Mouse (Mus musculus): ENCODE results near the gene C2.

Gene C2

DNA sequence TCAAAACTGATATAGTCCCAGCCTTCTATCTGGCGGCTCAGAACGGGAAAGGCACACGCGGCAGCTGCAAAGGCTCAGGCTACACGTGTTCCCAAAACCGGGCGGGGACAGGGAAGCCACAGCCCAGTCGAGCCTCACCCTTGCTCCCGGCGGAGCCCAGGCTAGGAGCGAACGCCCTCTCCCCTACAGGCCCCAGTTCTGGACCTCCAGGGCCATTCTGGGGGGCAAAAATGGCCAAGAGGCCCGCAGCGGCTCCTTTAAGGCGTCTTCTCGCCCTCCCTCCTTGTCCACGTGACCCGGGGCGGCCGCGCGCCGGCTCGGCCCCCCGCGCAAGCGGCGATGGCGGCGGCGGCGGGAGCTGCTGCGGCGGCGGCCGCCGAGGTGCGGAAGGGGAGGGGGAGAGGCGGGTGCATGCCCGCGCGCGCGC is at the start of gene C2, which contains the start of gene Ehmt2:
C2 (minus strand) TSS at position 106 of the 427 bp plus-strand sequence.
Ehmt2 (plus strand) TSS at position 310 of the 427 bp plus-strand sequence.
- peak; percentile 41 to 57 for DNase-seq (ENCODE audit: low read depth in 2 of 2, low spot score in 2 of 2)

DNA sequence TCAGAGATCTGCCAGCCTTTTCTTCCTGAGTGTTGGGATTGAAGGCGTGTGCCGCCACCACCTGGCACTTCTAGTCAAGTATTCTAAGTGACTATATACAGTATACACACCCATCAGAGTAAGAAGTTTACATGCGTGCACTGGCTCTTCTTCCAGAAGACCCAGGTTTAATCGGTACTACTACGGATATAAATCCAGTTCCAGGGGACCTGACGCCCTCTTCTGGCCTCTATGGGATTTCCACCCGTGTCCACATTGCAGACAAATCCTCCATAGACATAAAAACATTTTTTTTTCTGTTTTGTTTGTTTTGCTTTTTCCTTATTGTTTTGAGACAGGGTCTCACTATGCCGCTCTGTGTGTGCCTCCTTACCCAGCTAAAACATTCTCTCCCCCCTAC is 49.5 kb upstream of the C2 start:
- peak in 1 of 2 experiments; percentile 19 for DNase-seq (ENCODE audit: low read depth in 2 of 2, low spot score in 2 of 2)

DNA sequence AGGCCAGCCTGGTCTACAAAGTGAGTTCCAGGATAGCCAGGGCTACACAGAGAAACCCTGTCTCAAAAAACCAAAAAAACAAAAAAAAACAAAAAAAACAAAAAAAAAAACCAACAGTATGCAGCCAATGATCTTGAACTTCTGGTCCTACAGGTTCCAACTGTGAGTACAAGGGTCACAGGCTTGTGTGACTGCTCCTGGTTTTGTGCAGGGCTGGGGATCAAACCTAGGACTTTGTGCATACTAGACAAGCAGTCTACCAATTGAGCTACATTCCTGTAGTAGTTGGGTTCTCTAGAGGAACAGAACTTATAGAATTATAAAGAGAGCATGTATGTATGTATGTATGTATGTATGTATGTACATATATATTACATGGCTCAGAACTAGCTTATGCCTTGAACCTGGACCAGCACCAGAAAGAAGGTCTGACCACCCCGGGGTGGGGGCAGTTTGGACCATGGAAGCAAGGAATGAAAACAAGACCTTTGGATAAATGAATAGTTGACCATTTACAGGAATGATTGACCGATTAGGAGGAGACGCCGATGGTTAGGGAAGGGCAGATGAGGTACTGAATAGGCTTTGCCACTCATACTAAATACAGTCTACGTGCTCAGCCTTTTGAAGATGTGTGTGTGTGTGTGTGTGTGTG is 48.5 kb upstream of the C2 start:
- DNase-seq (ENCODE audit: low read depth in 2 of 2, low spot score in 2 of 2), result no peak

DNA sequence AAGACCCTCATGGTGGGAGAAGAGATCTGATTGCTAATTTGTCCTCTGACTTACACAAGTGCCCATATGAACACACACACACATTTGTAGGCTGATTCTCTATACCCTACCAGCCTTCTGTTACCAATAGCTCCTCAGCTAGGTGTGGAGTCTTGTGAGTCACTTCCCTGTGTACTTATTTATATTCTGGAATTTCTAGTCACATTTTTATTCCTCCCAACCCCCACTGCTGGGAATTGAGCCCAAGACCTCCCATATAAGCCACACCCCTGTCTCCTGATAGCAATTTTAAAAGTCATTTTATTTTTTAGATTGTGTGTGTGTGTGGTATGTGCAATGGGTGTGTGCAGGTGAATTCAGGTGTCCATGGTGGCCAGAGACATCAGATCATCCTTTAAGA is 46.3 kb upstream of the C2 start:
- DNase-seq (ENCODE audit: low read depth in 2 of 2, low spot score in 2 of 2), result no peak

DNA sequence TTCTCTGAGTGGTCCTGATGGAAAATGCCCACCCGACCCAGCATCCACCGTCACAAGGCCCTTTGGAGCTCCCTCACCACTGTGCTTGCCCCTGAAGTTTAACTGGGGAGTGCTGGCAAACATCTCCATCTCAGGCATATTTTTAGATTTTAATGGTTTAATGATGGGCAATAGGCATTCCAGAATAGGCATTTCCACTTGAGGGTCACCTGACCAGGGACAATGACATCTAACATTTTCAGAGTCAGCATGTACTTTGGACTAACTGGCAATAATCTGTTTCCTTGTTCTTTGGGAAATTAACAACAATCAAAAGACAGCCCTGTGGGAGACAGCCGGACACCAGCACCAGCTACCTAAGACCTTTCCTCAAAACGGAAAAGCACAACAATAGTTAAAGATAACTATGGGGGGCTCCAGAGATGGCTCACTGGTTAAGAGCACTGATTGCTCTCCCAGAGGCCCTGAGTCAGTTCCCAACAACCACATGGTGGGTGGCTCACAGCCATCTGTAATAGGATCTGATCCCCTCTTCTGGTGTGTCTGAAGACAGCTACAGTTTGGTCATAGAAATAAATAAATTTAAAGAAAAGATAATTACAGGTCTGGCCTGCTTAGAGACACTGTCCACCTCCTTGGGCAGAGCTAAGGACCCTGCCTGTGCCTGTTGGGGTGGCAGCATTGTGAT is 45.2 kb upstream of the C2 start:
- DNase-seq (ENCODE audit: low read depth in 2 of 2, low spot score in 2 of 2), result no peak

DNA sequence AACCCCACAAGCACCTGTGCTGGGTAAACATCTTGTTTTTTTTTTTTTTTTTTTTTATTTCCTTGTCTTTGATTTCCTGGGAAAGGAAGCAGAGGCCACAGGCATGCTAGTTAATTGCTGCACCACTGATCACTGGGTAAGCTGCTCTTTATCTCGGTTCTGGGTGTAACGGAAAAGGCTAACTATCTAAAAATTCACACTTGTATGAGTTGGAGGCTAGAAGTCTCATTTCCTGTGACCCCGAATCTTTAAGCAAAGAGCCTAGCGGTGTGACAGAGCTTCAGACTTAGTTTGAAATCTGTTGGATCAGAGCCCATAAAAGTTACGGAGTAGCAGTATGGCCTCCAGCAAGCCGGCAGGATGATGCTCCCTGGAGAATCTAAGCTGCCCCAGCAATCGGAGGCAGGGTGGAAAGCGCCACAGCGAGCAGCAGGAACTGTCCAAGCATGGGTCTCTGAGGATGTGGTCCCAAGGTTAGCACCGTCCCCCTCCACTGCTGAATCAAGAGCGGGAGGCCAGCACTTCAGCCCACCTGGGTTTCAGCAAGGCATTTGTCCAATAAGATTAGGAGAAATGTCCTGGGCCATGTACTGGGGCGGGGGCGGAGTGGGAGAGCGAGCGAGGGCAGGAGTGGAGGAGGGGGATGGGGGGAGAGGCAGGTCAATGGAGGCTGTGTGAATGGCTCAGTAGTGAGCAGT is 43.4 kb upstream of the C2 start:
- DNase-seq (ENCODE audit: low read depth in 2 of 2, low spot score in 2 of 2), result no peak

DNA sequence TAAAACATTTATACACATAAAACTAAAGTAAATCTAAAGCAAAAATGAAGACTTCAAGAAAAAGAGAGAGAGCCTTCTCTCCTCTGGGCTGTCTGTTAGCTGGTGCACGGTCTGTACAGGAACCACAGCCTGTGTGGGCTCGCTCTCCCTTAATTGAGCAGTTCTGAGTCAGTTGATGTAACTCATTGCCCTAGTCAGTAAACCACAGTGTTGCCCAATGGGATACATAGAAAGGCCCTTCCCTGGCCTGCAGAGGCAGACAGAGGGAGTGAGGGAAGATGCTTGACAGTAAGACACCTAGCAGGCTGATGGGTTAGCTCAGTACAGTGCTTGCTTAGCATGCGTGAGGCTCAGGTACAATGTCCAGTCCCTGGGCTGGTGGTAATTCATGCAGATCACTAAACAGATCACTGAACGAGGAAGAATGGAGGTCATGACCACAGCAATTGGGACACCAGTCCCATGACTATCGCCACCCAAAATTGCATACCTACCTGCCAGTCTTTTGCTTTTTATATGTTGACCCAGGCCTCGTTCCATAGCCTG is 40.0 kb upstream of the C2 start:
- no peak for DNase-seq (ENCODE audit: low read depth in 2 of 2, low spot score in 2 of 2)

DNA sequence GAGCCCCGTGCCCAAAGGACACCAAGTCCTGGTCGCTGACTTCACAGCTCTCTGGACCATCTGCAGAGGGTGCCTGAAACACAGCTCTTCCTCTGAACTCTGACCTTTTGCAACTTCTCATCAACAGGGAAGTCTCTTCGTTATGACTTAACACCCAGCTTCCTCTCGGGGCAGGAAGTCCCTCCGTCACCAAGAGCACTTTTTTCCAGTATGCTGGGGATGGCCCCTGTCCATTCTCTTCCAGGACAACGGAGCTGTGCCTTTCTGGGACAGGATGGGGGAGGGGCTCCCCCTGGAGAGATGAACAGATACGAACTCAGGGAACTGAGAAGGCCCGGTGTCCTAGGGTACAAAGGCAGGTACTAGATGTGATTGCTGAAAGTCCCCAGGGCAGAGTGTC is 36.8 kb upstream of the C2 start:
- DNase-seq (ENCODE audit: low read depth in 2 of 2, low spot score in 2 of 2), result no peak

DNA sequence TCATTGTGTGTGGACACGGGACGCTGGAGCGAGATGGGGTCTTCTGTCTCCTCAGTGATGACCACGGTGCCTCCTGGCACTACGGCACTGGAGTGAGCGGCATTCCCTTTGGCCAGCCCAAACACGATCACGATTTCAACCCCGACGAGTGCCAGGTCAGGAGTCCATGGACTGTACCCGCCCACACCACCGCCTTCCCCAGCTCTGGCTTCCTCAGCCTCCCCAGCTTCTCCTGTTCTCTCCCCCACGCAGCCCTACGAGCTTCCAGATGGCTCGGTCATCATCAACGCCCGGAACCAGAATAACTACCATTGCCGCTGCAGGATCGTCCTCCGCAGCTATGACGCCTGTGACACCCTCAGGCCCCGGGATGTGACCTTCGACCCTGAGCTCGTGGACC is 36.0 kb upstream of the C2 start:
- no peak for DNase-seq (ENCODE audit: low read depth in 2 of 2, low spot score in 2 of 2)

DNA sequence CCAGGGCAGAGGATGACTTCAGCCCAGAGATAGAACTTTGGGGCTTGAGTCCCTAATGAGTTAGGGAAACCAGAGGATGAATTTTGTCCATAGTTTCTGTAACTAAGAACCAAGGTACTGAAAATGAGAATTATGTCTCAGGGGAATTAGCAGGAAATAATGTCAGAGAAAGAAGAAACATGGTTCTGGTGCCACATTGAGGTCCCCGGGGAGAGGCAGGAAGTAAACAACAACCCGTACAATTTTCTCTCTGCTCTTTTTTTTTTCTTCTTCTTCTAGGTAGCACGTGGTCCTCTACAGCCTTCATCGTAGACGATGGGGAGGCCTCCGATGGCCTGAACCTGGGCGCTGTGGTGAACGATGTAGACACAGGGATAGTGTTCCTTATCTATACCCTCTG is 34.2 kb upstream of the C2 start:
- peak in 1 of 2 experiments; percentile 27 for DNase-seq (ENCODE audit: low read depth in 2 of 2, low spot score in 2 of 2)

DNA sequence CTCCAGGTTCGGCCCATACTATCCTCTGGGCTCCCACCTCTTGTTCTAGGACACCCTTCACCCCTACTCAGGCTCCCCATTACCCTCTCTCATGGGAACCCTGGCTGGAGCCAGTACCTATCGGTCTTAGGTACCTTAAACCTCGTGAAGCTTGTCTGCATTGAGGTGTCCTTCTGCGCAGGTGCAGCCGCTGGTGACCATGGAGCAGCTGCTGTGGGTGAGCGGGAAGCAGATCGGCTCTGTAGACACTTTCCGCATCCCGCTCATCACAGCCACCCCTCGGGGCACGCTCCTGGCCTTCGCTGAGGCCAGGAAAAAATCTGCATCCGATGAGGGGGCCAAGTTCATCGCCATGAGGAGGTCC is 33.7 kb upstream of the C2 start:
- DNase-seq (ENCODE audit: low read depth in 2 of 2, low spot score in 2 of 2), result peak; percentile 28 to 49

DNA sequence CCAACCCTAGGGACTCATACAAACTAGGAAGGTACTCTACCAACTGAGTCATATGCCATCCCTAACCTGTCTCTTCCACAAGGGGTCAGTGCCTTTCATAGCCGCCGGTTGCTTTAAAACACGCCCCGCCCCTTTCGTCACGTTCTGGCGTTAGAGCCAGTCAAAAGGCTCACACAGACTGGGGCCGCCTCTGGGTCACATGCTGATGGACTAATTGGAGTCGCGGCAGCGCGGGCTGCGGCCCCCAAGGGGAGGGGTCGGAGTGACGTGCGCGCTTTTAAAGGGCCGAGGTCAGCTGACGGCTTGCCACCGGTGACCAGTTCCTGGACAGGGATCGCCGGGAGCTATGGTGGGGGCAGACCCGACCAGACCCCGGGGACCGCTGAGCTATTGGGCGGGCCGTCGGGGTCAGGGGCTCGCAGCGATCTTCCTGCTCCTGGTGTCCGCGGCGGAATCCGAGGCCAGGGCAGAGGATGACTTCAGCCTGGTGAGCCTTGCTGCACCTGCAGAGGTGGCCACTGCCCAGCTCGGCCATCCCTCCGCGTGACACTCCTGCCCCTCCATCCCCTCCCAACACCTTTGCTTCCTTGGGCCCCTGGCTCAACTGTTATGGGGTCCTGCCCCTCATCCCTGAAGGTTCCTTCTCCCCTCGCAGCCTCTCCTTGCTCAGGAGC is 33.1 kb upstream of the C2 start, which contains the start of gene Neu1:
Neu1 (plus strand) TSS at position 193 of the 674 bp plus-strand sequence.
- DNase-seq (ENCODE audit: low read depth in 2 of 2, low spot score in 2 of 2), result peak; percentile 91 to 93

DNA sequence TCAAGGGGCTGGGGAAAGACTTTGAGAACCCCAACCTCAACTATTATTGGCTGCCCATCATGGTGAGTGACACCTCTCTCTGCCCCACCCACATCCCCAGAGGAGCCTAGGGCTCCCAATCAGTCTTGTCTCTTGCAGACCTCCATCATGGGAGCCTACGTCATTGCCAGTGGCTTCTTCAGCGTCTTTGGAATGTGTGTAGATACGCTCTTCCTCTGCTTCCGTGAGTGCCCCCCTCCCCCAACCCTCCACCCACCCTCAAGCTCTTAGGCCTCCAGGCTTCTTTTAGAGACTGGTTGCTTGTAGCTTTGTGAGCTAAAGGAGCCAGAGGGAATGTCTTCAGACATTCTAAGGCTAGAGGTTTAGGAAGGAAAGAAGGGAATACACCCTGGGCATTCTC is 30.8 kb upstream of the C2 start:
- DNase-seq (ENCODE audit: low read depth in 2 of 2, low spot score in 2 of 2), result no peak

DNA sequence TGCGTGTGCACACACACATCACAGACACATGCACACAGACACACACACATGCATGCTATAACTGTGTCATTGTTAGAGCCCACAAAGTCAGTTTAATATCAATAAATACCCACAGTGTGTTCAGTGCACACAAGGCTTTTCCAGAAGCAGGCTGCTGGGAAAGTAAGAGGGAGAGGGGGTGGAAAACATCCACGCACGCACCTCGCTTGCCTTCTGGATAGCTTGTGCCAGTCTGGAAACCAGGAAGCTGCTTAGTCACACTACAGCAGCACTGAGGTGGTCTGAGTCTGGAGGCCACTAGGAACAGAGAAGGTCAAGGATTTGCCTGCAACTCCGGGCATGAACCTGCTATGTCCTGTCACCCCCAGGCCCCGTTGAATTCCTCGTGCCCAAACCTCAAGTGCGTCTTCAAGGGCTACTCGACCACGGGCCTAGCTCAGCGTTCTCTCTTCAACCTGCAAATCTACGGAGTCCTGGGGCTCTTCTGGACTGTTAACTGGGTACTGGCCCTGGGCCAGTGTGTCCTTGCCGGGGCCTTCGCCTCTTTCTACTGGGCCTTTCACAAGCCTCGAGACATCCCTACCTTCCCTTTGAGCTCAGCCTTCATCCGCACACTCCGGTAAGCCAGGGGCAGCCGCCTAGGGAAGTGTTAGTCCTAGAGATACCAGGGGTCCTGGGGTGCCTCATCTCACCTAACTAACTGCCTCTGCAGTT is 29.4 kb upstream of the C2 start:
- DNase-seq (ENCODE audit: low read depth in 2 of 2, low spot score in 2 of 2), result no peak

DNA sequence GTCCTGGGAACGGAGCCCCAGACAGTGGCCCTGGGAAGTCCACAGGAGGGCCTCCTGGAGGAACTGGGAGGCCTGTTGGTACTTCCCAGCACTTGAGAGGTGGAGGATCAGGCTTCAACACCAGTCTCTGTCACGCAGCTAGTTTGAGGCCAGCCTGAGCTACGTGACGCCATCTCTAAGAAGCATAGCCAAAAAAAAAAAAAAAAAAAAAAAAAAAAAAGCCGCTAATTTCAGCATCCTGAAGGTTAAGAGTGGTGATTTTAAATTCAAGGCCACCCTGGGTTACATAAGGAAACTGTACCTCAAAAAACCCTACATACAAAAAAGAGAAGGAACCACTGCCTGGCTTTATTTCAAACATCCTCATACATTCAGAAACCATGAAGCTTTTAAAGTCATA is 26.2 kb upstream of the C2 start:
- DNase-seq (ENCODE audit: low read depth in 2 of 2, low spot score in 2 of 2), result no peak

DNA sequence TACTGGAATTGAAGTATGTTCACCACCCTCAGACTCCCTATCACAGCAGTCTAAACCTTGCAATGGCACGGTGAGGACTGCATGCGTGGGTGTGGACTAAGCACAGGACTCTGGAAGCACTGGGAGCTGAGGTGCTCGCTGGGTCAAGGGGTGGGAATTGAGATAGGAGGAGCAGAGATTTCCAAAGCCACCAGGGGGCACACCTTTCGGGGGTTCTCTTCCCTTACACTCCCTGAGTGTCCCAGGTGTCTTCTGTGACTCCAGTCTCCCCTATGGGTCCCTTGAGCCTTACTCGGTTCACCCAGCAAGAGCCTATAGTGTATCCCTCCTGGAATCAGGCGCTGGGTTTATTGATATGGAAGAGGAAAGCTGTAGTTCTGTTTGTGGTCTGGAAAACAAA is 24.9 kb upstream of the C2 start:
- no peak for DNase-seq (ENCODE audit: low read depth in 2 of 2, low spot score in 2 of 2)

DNA sequence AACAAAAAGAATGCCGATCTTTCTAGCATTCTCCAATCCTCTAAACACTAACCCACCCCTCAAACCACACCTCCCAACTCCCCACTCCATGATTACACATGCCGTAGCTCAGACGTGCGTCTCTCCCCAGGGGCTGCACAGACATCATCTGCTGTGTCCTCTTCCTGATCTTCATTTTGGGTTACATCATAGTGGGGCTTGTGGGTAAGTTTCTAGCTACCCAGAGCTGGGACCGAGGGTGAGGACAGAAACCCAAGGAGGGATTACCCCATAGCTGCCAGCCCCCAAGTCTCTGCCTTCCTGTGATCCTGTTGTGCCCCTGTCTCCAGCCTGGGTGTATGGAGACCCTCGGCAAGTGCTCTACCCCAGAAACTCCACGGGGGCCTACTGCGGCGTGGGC is 19.1 kb upstream of the C2 start:
- no peak for DNase-seq (ENCODE audit: low read depth in 2 of 2, low spot score in 2 of 2)

DNA sequence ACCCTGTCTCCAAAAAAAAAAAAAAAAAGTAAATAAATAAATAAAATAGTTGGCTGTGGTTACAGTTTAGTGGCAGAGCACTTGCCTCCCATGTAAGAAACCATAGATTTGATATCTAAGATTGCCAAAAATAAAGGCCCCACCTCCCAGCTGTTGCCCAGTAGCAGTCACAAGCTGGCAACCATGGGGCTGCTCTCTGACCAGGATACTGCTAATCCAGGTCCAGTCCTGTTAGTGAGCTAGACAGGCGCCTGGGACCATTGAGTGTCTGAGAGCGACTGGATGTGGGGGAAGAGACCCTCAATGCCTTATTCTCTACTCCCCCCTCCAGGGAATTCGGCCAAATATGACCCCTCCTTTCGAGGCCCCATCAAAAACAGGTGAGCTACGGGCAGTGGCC is 18.3 kb upstream of the C2 start:
- no peak for DNase-seq (ENCODE audit: low read depth in 2 of 2, low spot score in 2 of 2)

DNA sequence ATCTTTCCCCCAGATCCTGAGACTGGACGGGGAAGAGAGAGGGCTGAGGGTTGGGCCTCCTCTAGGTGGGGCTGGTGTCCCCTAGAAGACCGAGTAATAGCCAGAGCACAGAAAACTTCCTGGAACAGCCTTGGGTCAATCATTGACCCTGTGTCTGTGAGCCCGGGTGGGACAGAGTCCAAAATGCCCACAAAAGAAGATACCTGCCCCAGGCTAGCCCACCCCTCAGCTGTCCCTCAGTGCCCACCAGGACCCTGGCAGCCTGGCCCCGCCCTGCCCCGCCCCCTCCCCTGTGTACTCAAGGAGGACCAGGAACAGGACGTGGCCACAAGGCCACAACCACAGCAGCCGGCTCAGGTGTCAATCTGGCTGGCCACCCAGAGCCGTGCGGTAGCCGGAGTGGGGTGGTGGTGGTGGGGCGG is 17.4 kb upstream of the C2 start:
- DNase-seq (ENCODE audit: low read depth in 2 of 2, low spot score in 2 of 2), result no peak

DNA sequence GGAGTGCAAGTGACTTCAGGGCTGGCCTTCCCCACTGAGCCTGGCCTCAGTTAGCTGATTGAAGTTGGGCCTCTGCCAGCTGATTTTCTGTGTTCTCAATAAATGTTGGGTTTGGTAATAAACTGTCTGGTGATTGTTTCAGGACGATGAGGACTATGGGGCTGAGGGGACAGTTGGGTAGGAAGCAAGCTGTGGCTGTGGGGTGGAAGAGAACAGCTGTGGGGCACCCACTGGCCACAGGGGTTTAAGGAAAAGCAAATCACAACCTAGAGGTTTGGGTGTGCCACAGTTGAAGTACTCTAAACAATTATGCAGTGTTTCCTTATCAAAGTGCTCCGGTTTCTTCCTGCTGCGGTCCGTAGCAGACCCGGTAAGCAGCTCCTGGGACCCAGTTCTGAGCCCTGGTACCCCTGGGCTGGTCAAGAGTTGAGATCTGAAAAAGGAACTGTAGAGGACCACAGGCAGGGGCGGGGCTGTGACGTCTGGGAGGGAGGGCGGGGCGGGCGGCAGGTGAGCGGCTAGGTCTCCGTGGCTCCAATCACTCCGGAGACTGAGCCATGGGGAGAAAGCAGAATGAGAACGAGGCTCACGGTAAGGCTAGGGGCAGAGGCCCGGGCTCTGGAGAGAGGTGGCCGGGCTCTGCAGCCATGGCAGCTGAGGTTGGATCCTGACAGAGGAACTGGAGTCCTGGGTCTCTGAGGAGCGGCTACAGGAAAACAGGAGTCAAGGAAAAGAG is 16.0 kb upstream of the C2 start, which contains the start of gene Slc44a4:
Slc44a4 (plus strand) TSS at position 537 of the 736 bp plus-strand sequence.
- DNase-seq (ENCODE audit: low read depth in 2 of 2, low spot score in 2 of 2), result no peak

Data from CD8-positive naive resting alpha-beta T cell, adult 2 months (primary cell).